Mouse (Mus musculus) bone marrow macrophage, adult 2 months (primary cell): ENCODE data around the gene Gcc2. TPM values are rescaled to one million over a fixed set of nuclear protein-coding genes. Genes with fewer than 3 reads are reported as not detected.
A peak's percentile ranks its signal among the peaks of the same experiment; 100 is the strongest.
"Not testable (repeated sequence)": the region's sequence is repeated elsewhere in the genome, so short reads cannot be mapped to it uniquely, and the experiment has no call there.

ENCODE experiments used
- H3K27ac ChIP-seq: 2 replicates; pipeline ENCODE4 v1.5.1; 2012; ENCODE audit warnings: low read depth, low read length; ENCODE audit not compliant: insufficient read depth
- H3K4me1 ChIP-seq: 2 replicates; pipeline ENCODE4 v1.6.1; 2012; ENCODE audit warnings: low read length; ENCODE audit not compliant: control insufficient read depth, insufficient read depth
- H3K4me3 ChIP-seq: 2 replicates; pipeline ENCODE4 v1.5.1; 2012; ENCODE audit warnings: mild to moderate bottlenecking, low read length, moderate library complexity; ENCODE audit not compliant: insufficient read depth
- CTCF ChIP-seq: IDR thresholded peaks from 2 replicates; pipeline ENCODE4 v1.5.1; 2012; ENCODE audit warnings: low read depth, mild to moderate bottlenecking, low read length, moderate library complexity
- POLR2A ChIP-seq: IDR thresholded peaks from 2 replicates; pipeline ENCODE4 v1.6.1; 2012; ENCODE audit warnings: mild to moderate bottlenecking, low read depth, low read length, borderline replicate concordance
- polyA plus RNA-seq: library from polyadenylated mRNA; stranded (reverse); fragments of >200 nt; gene quantifications from 2 replicates; pipeline ENCODE4 v1.2.4, GENCODE M21; 2012; ENCODE audit not compliant: missing spikeins, insufficient read depth, insufficient read length

The Gcc2 gene
- polyA plus RNA-seq, 1 experiment: 25.0 TPM

- H3K27ac ChIP-seq: peak overlapping the region; percentile 55; the same call in 1 of the 2 replicates
- peaks cover 53% of the 10 kb centered on the region for H3K4me1 ChIP-seq
- no peak overlapping the region for H3K4me3 ChIP-seq
- TF ChIP-seq CTCF (no peak), POLR2A (no peak)
Measured at GRCm38 (mm10) chr10:58328517-58329108, 73.3 kb downstream of the Gcc2 start.

- TF ChIP-seq POLR2A (no peak), CTCF (no peak)
- no peak overlapping the region for H3K4me3 ChIP-seq
- peaks cover 57% of the 10 kb centered on the region for H3K4me1 ChIP-seq
- H3K27ac ChIP-seq: peak overlapping the region; percentile 63
Measured at GRCm38 (mm10) chr10:58330635-58331034, 75.3 kb downstream of the Gcc2 start.

GRCm38 (mm10) chr10:58331741-58332140 is 76.4 kb downstream of the Gcc2 start:
- Histone ChIP-seq H3K27ac (peak overlapping the region; percentile 70), H3K4me1 (peaks cover 58% of the 10 kb centered on the region), H3K4me3 (no peak overlapping the region)
- TF ChIP-seq CTCF: no peak
- no peak for TF ChIP-seq POLR2A

DNA sequence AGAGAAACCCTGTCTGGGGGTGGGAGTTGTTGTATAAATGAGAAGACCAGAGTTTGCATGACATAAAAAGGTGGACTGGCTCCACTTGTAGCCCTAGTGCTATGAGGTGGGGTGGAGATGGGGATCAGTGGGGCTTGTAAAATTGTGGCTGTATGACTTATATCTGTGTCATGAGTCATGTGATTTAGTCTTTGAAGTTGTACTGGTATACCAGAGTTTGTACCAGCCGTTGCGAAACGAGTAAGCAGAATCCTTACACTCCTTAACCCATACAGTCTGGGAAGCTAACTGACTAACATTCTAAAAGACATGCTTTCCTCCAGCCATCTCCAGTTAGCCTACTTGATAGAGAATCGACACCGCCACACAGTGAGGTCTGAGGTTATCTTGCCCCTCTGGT is 78.1 kb downstream of the Gcc2 start:
- H3K4me3 ChIP-seq: no peak overlapping the region
- TF ChIP-seq POLR2A (no peak), CTCF (no peak)
- H3K4me1 ChIP-seq: peaks cover 56% of the 10 kb centered on the region
- H3K27ac ChIP-seq: peak overlapping the region; percentile 56

GRCm38 (mm10) chr10:58336156-58336555 is 80.9 kb downstream of the Gcc2 start:
- TF ChIP-seq CTCF: no peak
- H3K27ac ChIP-seq: no peak overlapping the region
- peaks cover 45% of the 10 kb centered on the region for H3K4me1 ChIP-seq
- no peak overlapping the region for H3K4me3 ChIP-seq

DNA sequence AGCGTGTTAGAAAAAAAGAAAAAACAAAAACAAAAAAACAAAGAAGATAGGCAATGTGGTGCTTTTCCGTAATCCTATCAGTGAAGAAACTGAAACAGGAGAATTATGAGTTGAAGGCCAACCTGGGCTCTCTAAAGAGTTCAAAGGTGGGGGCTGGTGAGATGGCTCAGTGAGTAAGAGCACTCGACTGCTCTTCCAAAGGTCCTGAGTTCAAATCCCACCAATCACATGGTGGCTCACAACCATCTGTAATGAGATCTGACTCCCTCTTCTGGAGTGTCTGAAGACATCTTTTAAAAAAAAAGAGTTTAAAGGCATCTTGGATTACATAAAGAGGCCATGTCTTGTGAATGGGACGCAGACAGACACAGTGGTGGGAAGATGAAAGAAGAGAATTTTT is 81.8 kb downstream of the Gcc2 start:
- peaks cover 49% of the 10 kb centered on the region for H3K4me1 ChIP-seq
- not testable (repeated sequence) for H3K4me3 ChIP-seq, H3K27ac ChIP-seq

- Histone ChIP-seq H3K4me3 (no peak overlapping the region), H3K4me1 (peaks cover 57% of the 10 kb centered on the region), H3K27ac (no peak overlapping the region)
- no peak for TF ChIP-seq CTCF
- no peak for TF ChIP-seq POLR2A
Measured at GRCm38 (mm10) chr10:58338590-58338989, 83.3 kb downstream of the Gcc2 start.

GRCm38 (mm10) chr10:58341685-58342084 is 86.4 kb downstream of the Gcc2 start:
- TF ChIP-seq POLR2A (no peak), CTCF (no peak)
- Histone ChIP-seq H3K4me1 (peaks cover 46% of the 10 kb centered on the region), H3K4me3 (no peak overlapping the region), H3K27ac (peak overlapping the region; percentile 51)

DNA sequence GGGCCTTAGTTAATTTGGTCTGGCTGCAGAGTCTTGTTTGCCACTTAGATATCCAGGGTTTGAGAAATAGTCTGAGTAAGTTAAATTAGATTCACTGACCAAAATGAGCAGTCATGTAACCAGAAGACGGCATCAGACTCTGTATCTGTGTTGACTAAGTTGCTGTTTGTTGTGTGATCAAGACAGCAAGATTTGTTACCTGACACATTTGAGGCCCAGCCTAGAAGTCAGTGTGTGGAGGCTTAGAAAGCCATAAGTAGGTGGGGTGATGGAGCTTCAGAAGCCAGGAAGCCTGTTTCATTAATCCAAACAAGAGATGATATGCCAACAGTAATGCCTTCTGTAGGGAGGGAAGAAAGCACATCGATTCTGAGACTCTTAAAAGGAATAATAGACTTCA is 86.9 kb downstream of the Gcc2 start:
- Histone ChIP-seq H3K4me1 (peaks cover 45% of the 10 kb centered on the region), H3K27ac (peak overlapping the region; percentile 51), H3K4me3 (no peak overlapping the region)
- TF ChIP-seq POLR2A (no peak), CTCF (no peak)

DNA sequence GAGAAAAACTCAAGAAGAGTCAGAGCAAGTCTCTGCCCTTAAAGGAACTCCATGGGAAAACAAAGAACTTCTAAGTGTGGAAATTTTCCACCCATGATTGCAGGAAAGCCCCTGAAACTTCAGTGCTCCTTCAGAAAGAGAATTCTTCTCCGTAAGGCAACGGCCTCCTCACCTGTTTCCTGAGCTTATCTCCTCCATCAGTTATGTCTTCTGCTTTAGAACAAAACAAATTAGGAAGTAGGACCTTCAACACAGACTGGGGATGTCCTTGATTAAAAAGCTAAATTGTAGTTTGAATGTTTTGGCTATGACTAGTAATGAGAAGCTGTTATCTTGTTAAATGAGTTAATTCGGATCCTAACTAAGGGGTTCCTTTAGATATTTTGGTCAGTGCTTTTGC is 88.3 kb downstream of the Gcc2 start:
- Histone ChIP-seq H3K4me3 (no peak overlapping the region), H3K4me1 (peaks cover 42% of the 10 kb centered on the region), H3K27ac (no peak overlapping the region)
- TF ChIP-seq CTCF: no peak
- TF ChIP-seq POLR2A: no peak

DNA sequence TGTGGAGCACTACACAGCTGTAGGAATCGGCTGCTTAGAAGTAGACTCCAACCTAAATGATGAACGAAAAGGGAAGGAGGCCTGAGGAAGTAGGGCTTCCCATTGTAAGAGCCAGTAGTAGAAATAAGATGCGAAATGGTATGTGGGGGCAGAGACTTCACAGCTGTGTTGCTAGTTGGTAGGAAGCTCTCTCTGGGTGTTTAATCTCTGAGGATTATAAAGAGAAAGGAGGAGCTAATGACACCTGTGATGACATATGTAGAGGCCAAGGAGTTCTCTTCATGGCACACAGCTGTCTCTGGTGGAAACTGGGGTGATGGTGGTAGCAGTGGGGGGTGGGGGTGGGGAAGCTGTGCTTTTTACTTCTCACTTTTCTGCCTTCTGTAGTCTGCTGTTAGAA is 95.3 kb downstream of the Gcc2 start:
- H3K4me3 ChIP-seq: no peak overlapping the region
- peak overlapping the region; percentile 89 for H3K27ac ChIP-seq
- peaks cover 42% of the 10 kb centered on the region for H3K4me1 ChIP-seq
- TF ChIP-seq CTCF (no peak), POLR2A (no peak)
